Mouse (Mus musculus): ENCODE measurements at regions not wholly inside any gene's neighbourhood (a gene's known extent, or its start where the extent isn't known, plus 50 kb on each side); places are given as distances from the start of the nearest gene placed in this dataset.

DNA sequence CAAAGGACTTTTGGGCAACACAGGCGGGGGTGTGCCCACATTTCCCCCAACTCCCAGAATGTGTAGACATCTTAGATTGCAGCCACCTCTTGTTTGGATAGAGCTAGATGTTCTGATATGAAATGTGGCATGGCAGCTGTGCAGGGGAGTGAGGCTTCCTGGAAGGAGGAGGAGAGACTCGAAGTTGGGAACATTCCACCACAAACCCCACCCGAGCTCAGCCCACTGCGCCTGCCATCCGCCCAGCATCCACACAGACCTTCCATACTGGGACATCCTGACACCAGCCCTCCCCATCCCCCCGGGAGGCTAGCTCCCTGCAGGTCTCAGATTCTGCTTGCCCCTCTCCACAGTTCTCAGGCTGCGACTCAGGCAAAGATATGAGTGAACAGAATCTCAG lies 329.9 kb downstream of the Ptpru start:
- H3K27ac ChIP-seq (ENCODE audit: low read depth, low read length), result no peak overlapping the region
- no peak overlapping the region for H3K4me3 ChIP-seq (ENCODE audit: low read depth, low read length)
- H3K9me3 ChIP-seq (ENCODE audit: control insufficient read depth, low read length), result no peaks in the 10 kb centered on the region
- no peak overlapping the region for H3K9ac ChIP-seq (ENCODE audit: low read length)
- H3K36me3 ChIP-seq (ENCODE audit: control insufficient read depth, insufficient read depth, low read length), result no peaks in the 10 kb centered on the region
- no peak overlapping the region for H3K4me2 ChIP-seq
- no peak for DNase-seq (ENCODE audit: low spot score, missing footprints)
- H3K4me1 ChIP-seq (ENCODE audit: control insufficient read depth, insufficient read depth, low read length), result no peaks in the 10 kb centered on the region
- ATAC-seq (ENCODE audit: low FRiP score), result no peak
- WGBS, result 76% methylated on average over 7 of the region's 7 CpGs
- H3K27me3 ChIP-seq (ENCODE audit: control insufficient read depth, insufficient read depth, low read length), result no peaks in the 10 kb centered on the region

GRCm38 (mm10) chr4:131511586-131511985 lies 326.5 kb downstream of the Ptpru start:
- 75% methylated on average over 3 of the region's 3 CpGs for WGBS
- H3K4me1 ChIP-seq (ENCODE audit: control insufficient read depth, insufficient read depth, low read length), result no peaks in the 10 kb centered on the region
- H3K27ac ChIP-seq (ENCODE audit: low read depth, low read length), result no peak overlapping the region
- H3K4me2 ChIP-seq, result no peak overlapping the region
- no peaks in the 10 kb centered on the region for H3K36me3 ChIP-seq (ENCODE audit: control insufficient read depth, insufficient read depth, low read length)
- H3K4me3 ChIP-seq (ENCODE audit: low read depth, low read length), result no peak overlapping the region
- DNase-seq (ENCODE audit: low spot score, missing footprints), result no peak
- H3K27me3 ChIP-seq (ENCODE audit: control insufficient read depth, insufficient read depth, low read length), result no peaks in the 10 kb centered on the region
- no peak for ATAC-seq (ENCODE audit: low FRiP score)
- no peak overlapping the region for H3K9ac ChIP-seq (ENCODE audit: low read length)
- H3K9me3 ChIP-seq (ENCODE audit: control insufficient read depth, low read length), result no peaks in the 10 kb centered on the region

- WGBS, result 85% methylated on average over 7 of the region's 7 CpGs
- H3K36me3 ChIP-seq (ENCODE audit: control insufficient read depth, insufficient read depth, low read length), result no peaks in the 10 kb centered on the region
- H3K27me3 ChIP-seq (ENCODE audit: control insufficient read depth, insufficient read depth, low read length), result no peaks in the 10 kb centered on the region
- H3K4me2 ChIP-seq, result no peak overlapping the region
- no peak for DNase-seq (ENCODE audit: low spot score, missing footprints)
- no peak overlapping the region for H3K4me3 ChIP-seq (ENCODE audit: low read depth, low read length)
- no peaks in the 10 kb centered on the region for H3K9me3 ChIP-seq (ENCODE audit: control insufficient read depth, low read length)
- no peak overlapping the region for H3K27ac ChIP-seq (ENCODE audit: low read depth, low read length)
- no peaks in the 10 kb centered on the region for H3K4me1 ChIP-seq (ENCODE audit: control insufficient read depth, insufficient read depth, low read length)
- H3K9ac ChIP-seq (ENCODE audit: low read length), result no peak overlapping the region
- ATAC-seq (ENCODE audit: low FRiP score), result no peak
Measured at GRCm38 (mm10) chr4:131512768-131513167, 325.3 kb downstream of the Ptpru start.

GRCm38 (mm10) chr4:131520636-131521306 lies 317.3 kb downstream of the Ptpru start:
- Histone ChIP-seq H3K27me3 (ENCODE audit: control insufficient read depth, insufficient read depth, low read length) (no peaks in the 10 kb centered on the region), H3K9ac (ENCODE audit: low read length) (no peak overlapping the region), H3K4me3 (ENCODE audit: low read depth, low read length) (no peak overlapping the region), H3K9me3 (ENCODE audit: control insufficient read depth, low read length) (no peaks in the 10 kb centered on the region), H3K4me1 (ENCODE audit: control insufficient read depth, insufficient read depth, low read length) (no peaks in the 10 kb centered on the region), H3K27ac (ENCODE audit: low read depth, low read length) (no peak overlapping the region), H3K36me3 (ENCODE audit: control insufficient read depth, insufficient read depth, low read length) (no peaks in the 10 kb centered on the region), H3K4me2 (no peak overlapping the region)
- no peak for DNase-seq (ENCODE audit: low spot score, missing footprints)
- no peak for ATAC-seq (ENCODE audit: low FRiP score)
- WGBS, result 82% methylated on average over 10 of the region's 10 CpGs

GRCm38 (mm10) chr4:131521307-131521651 lies 316.8 kb downstream of the Ptpru start:
- Histone ChIP-seq H3K4me3 (ENCODE audit: low read depth, low read length) (no peak overlapping the region), H3K4me1 (ENCODE audit: control insufficient read depth, insufficient read depth, low read length) (no peaks in the 10 kb centered on the region), H3K4me2 (no peak overlapping the region), H3K9ac (ENCODE audit: low read length) (no peak overlapping the region), H3K27me3 (ENCODE audit: control insufficient read depth, insufficient read depth, low read length) (no peaks in the 10 kb centered on the region), H3K9me3 (ENCODE audit: control insufficient read depth, low read length) (no peaks in the 10 kb centered on the region), H3K27ac (ENCODE audit: low read depth, low read length) (no peak overlapping the region), H3K36me3 (ENCODE audit: control insufficient read depth, insufficient read depth, low read length) (no peaks in the 10 kb centered on the region)
- DNase-seq (ENCODE audit: low spot score, missing footprints), result no peak
- 77% methylated on average over 8 of the region's 8 CpGs for WGBS
- no peak for ATAC-seq (ENCODE audit: low FRiP score)

- Histone ChIP-seq H3K9me3 (ENCODE audit: control insufficient read depth, low read length) (no peaks in the 10 kb centered on the region), H3K27ac (ENCODE audit: low read depth, low read length) (no peak overlapping the region), H3K4me2 (no peak overlapping the region), H3K9ac (ENCODE audit: low read length) (no peak overlapping the region), H3K27me3 (ENCODE audit: control insufficient read depth, insufficient read depth, low read length) (no peaks in the 10 kb centered on the region), H3K4me3 (ENCODE audit: low read depth, low read length) (no peak overlapping the region), H3K36me3 (ENCODE audit: control insufficient read depth, insufficient read depth, low read length) (no peaks in the 10 kb centered on the region), H3K4me1 (ENCODE audit: control insufficient read depth, insufficient read depth, low read length) (no peaks in the 10 kb centered on the region)
- no peak for ATAC-seq (ENCODE audit: low FRiP score)
- WGBS, result 85% methylated on average over 3 of the region's 3 CpGs
- no peak for DNase-seq (ENCODE audit: low spot score, missing footprints)
Measured at GRCm38 (mm10) chr4:131525236-131525635, 312.9 kb downstream of the Ptpru start.

DNA sequence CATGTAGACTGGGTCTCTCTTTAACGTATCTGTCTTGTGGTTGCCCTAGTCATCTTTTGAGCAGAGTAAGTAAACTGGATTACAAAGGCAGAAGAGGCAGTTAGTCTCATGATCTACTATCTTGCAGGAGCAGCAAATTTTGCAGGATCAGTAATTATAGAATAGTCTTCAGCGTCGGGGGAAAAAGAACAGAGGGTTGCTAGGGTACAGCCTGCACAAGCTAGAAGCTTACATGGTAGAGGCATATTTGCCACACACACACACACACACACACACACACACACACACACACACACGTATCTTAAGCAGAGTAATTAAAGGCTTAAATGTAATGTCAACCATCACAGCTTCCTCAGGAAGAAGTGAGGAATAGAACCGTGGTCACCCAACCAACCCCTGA lies 307.6 kb downstream of the Ptpru start:
- Histone ChIP-seq H3K9me3 (ENCODE audit: control insufficient read depth, low read length) (no peaks in the 10 kb centered on the region), H3K9ac (ENCODE audit: low read length) (no peak overlapping the region), H3K27ac (ENCODE audit: low read depth, low read length) (no peak overlapping the region), H3K4me2 (no peak overlapping the region), H3K36me3 (ENCODE audit: control insufficient read depth, insufficient read depth, low read length) (no peaks in the 10 kb centered on the region), H3K4me1 (ENCODE audit: control insufficient read depth, insufficient read depth, low read length) (no peaks in the 10 kb centered on the region), H3K27me3 (ENCODE audit: control insufficient read depth, insufficient read depth, low read length) (no peaks in the 10 kb centered on the region), H3K4me3 (ENCODE audit: low read depth, low read length) (no peak overlapping the region)
- DNase-seq (ENCODE audit: low spot score, missing footprints) (no peak), ATAC-seq (ENCODE audit: low FRiP score) (no peak)
- WGBS, result 81% methylated on average over 5 of the region's 5 CpGs

- H3K9me3 ChIP-seq (ENCODE audit: control insufficient read depth, low read length), result no peaks in the 10 kb centered on the region
- H3K27ac ChIP-seq (ENCODE audit: low read depth, low read length), result no peak overlapping the region
- H3K36me3 ChIP-seq (ENCODE audit: control insufficient read depth, insufficient read depth, low read length), result no peaks in the 10 kb centered on the region
- H3K4me2 ChIP-seq, result no peak overlapping the region
- DNase-seq (ENCODE audit: low spot score, missing footprints) (no peak), ATAC-seq (ENCODE audit: low FRiP score) (no peak)
- no peaks in the 10 kb centered on the region for H3K27me3 ChIP-seq (ENCODE audit: control insufficient read depth, insufficient read depth, low read length)
- H3K4me3 ChIP-seq (ENCODE audit: low read depth, low read length), result no peak overlapping the region
- H3K9ac ChIP-seq (ENCODE audit: low read length), result no peak overlapping the region
- H3K4me1 ChIP-seq (ENCODE audit: control insufficient read depth, insufficient read depth, low read length), result no peaks in the 10 kb centered on the region
- 92% methylated on average over 8 of the region's 8 CpGs for WGBS
Measured at GRCm38 (mm10) chr4:131531003-131531402, 307.1 kb downstream of the Ptpru start.

DNA sequence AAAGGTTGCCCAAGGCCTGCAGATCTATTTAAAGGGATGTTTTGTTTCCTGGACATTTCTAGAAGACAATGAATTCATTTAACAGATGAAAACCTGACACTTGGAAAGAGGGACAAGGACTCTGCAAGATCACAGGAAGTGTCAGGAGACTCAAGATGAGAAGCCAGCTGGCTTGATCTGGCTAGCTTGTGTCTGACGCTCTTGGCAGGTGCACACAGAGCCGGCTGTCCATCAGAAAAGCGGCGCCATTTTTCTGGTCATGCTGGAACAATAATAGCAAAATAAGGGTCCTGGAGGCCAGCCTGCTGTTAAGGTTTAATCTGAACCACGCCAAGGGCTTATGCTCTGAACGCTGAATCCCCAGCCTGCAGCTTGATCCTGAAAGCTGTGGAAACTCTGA lies 303.3 kb downstream of the Ptpru start:
- Histone ChIP-seq H3K4me3 (ENCODE audit: low read depth, low read length) (no peak overlapping the region), H3K4me2 (no peak overlapping the region), H3K9ac (ENCODE audit: low read length) (no peak overlapping the region), H3K9me3 (ENCODE audit: control insufficient read depth, low read length) (no peaks in the 10 kb centered on the region), H3K4me1 (ENCODE audit: control insufficient read depth, insufficient read depth, low read length) (no peaks in the 10 kb centered on the region), H3K36me3 (ENCODE audit: control insufficient read depth, insufficient read depth, low read length) (no peaks in the 10 kb centered on the region), H3K27ac (ENCODE audit: low read depth, low read length) (no peak overlapping the region), H3K27me3 (ENCODE audit: control insufficient read depth, insufficient read depth, low read length) (no peaks in the 10 kb centered on the region)
- 89% methylated on average over 6 of the region's 6 CpGs for WGBS
- DNase-seq (ENCODE audit: low spot score, missing footprints) (no peak), ATAC-seq (ENCODE audit: low FRiP score) (no peak)

DNA sequence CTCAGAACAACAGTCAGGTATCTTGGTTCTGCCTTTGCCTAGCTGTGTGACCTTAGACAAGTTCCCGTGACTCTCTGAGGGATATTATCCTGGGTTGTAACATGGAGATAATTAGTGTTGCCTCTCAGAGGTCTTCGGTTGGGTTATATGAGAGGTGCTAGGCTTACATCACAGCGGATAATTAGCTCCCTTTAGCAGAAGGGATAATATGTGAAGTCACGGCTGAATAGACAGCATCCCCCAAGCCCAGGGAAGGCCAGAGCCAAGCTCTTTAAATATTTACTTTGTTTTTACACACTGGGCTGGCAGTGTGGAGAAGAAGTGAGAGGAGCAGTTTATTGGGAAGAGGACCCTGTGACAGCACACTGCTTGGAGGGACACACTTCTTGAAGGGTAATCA lies 299.9 kb downstream of the Ptpru start:
- no peaks in the 10 kb centered on the region for H3K27me3 ChIP-seq (ENCODE audit: control insufficient read depth, insufficient read depth, low read length)
- H3K4me3 ChIP-seq (ENCODE audit: low read depth, low read length), result no peak overlapping the region
- no peak overlapping the region for H3K9ac ChIP-seq (ENCODE audit: low read length)
- DNase-seq (ENCODE audit: low spot score, missing footprints), result no peak
- H3K27ac ChIP-seq (ENCODE audit: low read depth, low read length), result no peak overlapping the region
- H3K4me1 ChIP-seq (ENCODE audit: control insufficient read depth, insufficient read depth, low read length), result no peaks in the 10 kb centered on the region
- WGBS, result 67% methylated on average over 4 of the region's 4 CpGs
- no peaks in the 10 kb centered on the region for H3K36me3 ChIP-seq (ENCODE audit: control insufficient read depth, insufficient read depth, low read length)
- H3K4me2 ChIP-seq, result no peak overlapping the region
- H3K9me3 ChIP-seq (ENCODE audit: control insufficient read depth, low read length), result no peaks in the 10 kb centered on the region
- no peak for ATAC-seq (ENCODE audit: low FRiP score)
